Mouse (Mus musculus) heart, embryonic 12.5 days (tissue): Measurements from ENCODE around the gene Cpne2. TPM values are rescaled to one million over a fixed set of nuclear protein-coding genes. Genes with fewer than 3 reads are reported as not detected.

Experiments used
- ATAC-seq: fragments of 200-750 bp; cut with Nextera tagmentation; 2 replicates; pipeline ENCODE4 v1.8.0; 2017; ENCODE audit warnings: moderate TSS enrichment, moderate library complexity; ENCODE audit not compliant: insufficient number of reproducible peaks, low FRiP score
- H3K27ac ChIP-seq: fragments of 300-500 bp; sonication (generic); 2 replicates; pipeline ENCODE4 v1.5.1; 2016; ENCODE audit warnings: mild to moderate bottlenecking, moderate library complexity; ENCODE audit not compliant: poor library complexity, severe bottlenecking
- H3K27me3 ChIP-seq: fragments of 300-500 bp; sonication (generic); replicated peaks from 2 replicates; pipeline ENCODE4 v1.6.1; 2016; ENCODE audit warnings: mild to moderate bottlenecking, moderate library complexity
- H3K36me3 ChIP-seq: fragments of 300-500 bp; sonication (generic); 2 replicates; pipeline ENCODE4 v1.6.1; 2016; ENCODE audit warnings: mild to moderate bottlenecking, moderate library complexity
- H3K4me1 ChIP-seq: fragments of 300-500 bp; sonication (generic); replicated peaks from 2 replicates; pipeline ENCODE4 v1.6.1; 2016; ENCODE audit warnings: mild to moderate bottlenecking
- H3K4me2 ChIP-seq: fragments of 300-500 bp; sonication (generic); 2 replicates; pipeline ENCODE4 v1.6.1; 2016; ENCODE audit warnings: mild to moderate bottlenecking, moderate library complexity
- H3K4me3 ChIP-seq: fragments of 300-500 bp; sonication (generic); 2 replicates; pipeline ENCODE4 v1.5.1; 2016; ENCODE audit warnings: mild to moderate bottlenecking
- H3K9ac ChIP-seq: fragments of 300-500 bp; sonication (generic); 2 replicates; pipeline ENCODE4 v1.6.1; 2016; ENCODE audit warnings: mild to moderate bottlenecking, moderate library complexity
- H3K9me3 ChIP-seq: fragments of 300-500 bp; sonication (generic); replicated peaks from 2 replicates; pipeline ENCODE4 v1.6.1; 2016; ENCODE audit warnings: mild to moderate bottlenecking, moderate library complexity
- WGBS: fragments of 180-500 bp; shearing (Covaris S2); methylation state at CpG from one replicate; pipeline ENCODE4 v1.1.7; 2016; 5-methylcytosine and 5-hydroxymethylcytosine counted together
- polyA plus RNA-seq: library from polyadenylated mRNA; unstranded; fragments of >200 nt; fragmentation: Nextera tagmentation; extraction: Ambion mirVana; gene quantifications from 2 replicates; pipeline ENCODE4 v1.2.1, GENCODE M21; 2016

Gene Cpne2
- polyA plus RNA-seq, 1 experiment from 2014 or later, result 7.7 TPM

DNA sequence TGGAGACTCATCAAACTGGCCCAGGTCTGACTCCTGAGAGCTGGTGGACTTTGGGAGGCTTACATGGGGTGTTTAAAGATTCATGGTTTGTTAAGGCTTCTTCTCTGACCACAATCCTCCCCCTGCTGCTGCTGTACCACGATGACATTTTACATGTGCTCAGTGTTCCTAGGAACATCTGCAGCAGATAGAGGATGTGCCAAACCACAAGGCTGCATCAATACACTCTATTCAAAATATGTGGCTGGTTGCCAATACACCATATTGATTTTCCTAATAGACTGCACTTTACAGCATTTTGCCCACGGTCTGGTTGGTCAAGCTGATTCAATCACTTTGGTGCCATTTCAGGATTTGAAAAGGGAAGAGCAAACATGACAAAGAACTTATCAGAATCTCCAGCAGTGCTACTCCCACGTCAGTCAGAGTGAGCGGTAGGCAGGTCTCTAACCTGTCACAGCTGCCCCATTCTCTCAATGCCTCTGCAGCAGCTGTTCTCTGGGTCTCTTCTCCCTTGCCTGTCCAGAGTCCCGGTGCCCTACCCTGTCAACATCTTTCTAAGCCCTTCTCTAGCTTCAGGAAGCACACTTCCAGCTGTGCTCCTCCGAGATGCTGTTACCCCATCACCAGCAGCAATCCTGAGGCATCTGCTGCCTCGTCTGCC, 49.2 kb downstream of the Cpne2 start:
- H3K9me3 ChIP-seq, result no peaks in the 10 kb centered on the region
- H3K27ac ChIP-seq, result no peak overlapping the region
- H3K36me3 ChIP-seq, result peaks cover 88% of the 10 kb centered on the region
- no peak for ATAC-seq
- WGBS, result 85% methylated on average over 7 of the region's 7 CpGs
- H3K4me2 ChIP-seq, result no peak overlapping the region
- no peaks in the 10 kb centered on the region for H3K4me1 ChIP-seq
- H3K9ac ChIP-seq, result no peak overlapping the region
- no peak overlapping the region for H3K4me3 ChIP-seq
- H3K27me3 ChIP-seq, result no peaks in the 10 kb centered on the region

DNA sequence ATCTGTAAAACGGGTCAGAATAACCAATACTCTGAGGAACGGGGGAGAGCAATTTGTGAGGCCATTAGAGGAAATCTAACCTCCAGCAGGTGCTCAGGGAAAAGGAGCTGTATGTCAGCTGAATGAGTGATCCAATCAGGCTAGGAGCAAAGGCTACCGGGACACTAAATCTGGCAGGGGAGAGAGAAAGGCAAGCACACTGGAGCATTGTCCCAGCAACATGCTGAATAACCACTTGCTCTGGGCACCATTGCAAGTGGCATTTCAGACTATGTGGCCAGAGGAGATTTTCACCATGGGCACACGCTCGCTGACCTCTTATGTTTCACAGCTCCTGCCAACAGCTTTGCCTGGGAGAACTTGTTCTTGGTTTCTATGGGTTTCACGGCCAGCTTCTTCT, 49.8 kb downstream of the Cpne2 start:
- H3K9me3 ChIP-seq, result no peaks in the 10 kb centered on the region
- no peaks in the 10 kb centered on the region for H3K27me3 ChIP-seq
- H3K36me3 ChIP-seq, result peaks cover 89% of the 10 kb centered on the region
- no peak overlapping the region for H3K4me2 ChIP-seq
- H3K4me1 ChIP-seq, result no peaks in the 10 kb centered on the region
- H3K9ac ChIP-seq, result no peak overlapping the region
- ATAC-seq, result no peak
- no peak overlapping the region for H3K4me3 ChIP-seq
- 90% methylated on average over 6 of the region's 6 CpGs for WGBS
- H3K27ac ChIP-seq, result no peak overlapping the region

DNA sequence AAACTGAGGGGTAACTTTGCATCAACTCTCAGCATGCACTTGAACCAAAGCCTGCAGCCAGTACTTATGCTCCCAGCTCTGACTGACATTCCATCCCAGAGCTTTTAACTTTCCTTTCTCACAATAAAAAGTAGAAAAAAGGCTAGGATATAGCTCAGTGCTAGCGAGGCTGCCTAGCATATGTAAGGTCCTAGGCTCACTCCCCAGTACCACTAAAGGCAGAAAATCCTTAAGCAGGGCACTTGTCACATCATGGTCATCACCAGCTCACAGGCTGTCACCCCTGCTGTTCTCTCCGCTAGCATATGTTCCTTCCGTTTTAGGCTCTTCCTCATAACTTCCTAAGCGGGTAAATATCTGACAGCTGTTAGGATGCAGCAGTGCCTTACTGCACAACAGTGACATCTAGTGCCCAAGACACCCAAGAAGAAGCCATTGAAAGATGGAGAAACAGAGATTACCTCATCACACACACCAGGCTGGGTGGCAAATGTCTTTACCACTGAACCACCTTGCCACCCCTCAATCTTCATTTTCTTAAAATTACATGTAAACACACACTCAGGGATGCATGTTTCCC, 51.5 kb downstream of the Cpne2 start:
- H3K36me3 ChIP-seq, result peaks cover 87% of the 10 kb centered on the region
- no peak overlapping the region for H3K4me3 ChIP-seq
- no peaks in the 10 kb centered on the region for H3K4me1 ChIP-seq
- WGBS, result 68% methylated on average over 4 of the region's 4 CpGs
- no peaks in the 10 kb centered on the region for H3K9me3 ChIP-seq
- no peak overlapping the region for H3K9ac ChIP-seq
- H3K27me3 ChIP-seq, result no peaks in the 10 kb centered on the region
- no peak overlapping the region for H3K27ac ChIP-seq
- H3K4me2 ChIP-seq, result no peak overlapping the region
- ATAC-seq, result no peak

DNA sequence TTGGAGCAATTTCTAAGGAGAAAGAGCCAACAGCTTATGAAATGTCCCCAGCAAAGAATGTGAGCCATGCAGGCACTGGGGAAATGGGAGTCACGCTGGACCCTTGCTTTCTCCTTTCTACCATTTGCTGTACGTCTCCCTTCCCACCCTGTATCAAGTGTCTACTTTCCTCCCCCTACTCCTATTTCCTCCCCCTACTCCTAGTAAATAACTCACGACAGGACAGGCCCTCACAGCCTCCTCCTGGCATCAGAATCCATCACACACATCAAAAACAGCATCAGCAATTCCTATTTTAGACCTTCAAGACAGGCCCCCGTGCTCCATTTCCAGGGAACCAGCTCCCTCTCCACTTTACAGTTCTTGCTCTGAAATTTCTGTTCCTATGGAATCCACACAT, 58.9 kb downstream of the Cpne2 start:
- no peaks in the 10 kb centered on the region for H3K27me3 ChIP-seq
- H3K4me2 ChIP-seq, result no peak overlapping the region
- no peak for ATAC-seq
- no peaks in the 10 kb centered on the region for H3K9me3 ChIP-seq
- no peak overlapping the region for H3K4me3 ChIP-seq
- no peaks in the 10 kb centered on the region for H3K4me1 ChIP-seq
- WGBS, result 72% methylated on average over 4 of the region's 4 CpGs
- H3K36me3 ChIP-seq, result peaks cover 25% of the 10 kb centered on the region
- no peak overlapping the region for H3K9ac ChIP-seq
- no peak overlapping the region for H3K27ac ChIP-seq

DNA sequence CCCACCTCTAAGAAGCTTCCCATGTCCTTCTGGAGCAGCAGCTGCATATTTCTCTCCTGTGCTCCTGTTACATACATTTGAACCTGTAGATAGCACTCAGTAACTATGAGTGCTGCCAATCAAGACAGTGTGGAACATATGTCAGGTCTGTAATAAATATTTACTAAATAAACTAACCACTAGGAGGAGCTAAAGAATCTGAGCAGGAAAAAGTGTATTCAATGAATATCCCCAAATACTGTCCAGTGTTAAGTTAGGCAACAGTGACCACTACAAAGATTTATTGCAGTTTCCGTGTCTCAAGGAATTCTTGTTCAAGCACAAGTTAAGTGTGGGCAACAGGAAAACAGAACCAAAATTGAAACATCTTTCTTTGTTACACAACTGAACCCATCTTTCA, 61.4 kb downstream of the Cpne2 start:
- Histone ChIP-seq H3K36me3 (peaks cover under 1% of the 10 kb centered on the region; the same call in 1 of the 2 replicates), H3K4me2 (no peak overlapping the region), H3K9ac (no peak overlapping the region), H3K4me3 (no peak overlapping the region), H3K27me3 (no peaks in the 10 kb centered on the region), H3K27ac (no peak overlapping the region), H3K4me1 (no peaks in the 10 kb centered on the region), H3K9me3 (no peaks in the 10 kb centered on the region)
- 77% methylated on average over 1 of the region's 1 CpGs for WGBS
- no peak for ATAC-seq

DNA sequence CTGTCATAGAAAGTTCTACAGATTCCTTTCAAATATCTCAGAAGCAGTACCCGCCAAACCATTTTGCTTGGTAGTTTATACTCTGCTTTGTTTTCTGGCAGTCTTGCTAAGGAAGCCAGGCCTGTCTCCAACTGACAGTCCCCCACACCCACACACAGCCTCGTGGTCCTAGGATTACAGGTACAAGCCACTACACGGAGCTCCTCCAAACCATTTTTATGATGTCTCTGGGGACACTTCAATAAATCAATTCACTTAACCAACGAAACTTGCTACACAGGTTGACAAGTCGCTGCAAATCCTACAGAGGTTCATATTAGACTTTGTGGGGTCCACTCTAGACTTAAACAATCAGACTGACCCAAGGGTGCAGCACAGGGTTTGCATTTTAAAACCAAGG, 67.7 kb downstream of the Cpne2 start:
- H3K4me2 ChIP-seq, result peak overlapping the region; percentile 84
- no peak overlapping the region for H3K27ac ChIP-seq
- ATAC-seq, result no peak
- no peaks in the 10 kb centered on the region for H3K27me3 ChIP-seq
- H3K9me3 ChIP-seq, result no peaks in the 10 kb centered on the region
- H3K4me1 ChIP-seq, result peaks cover 8% of the 10 kb centered on the region
- no peaks in the 10 kb centered on the region for H3K36me3 ChIP-seq
- 25% methylated on average over 5 of the region's 5 CpGs for WGBS
- H3K4me3 ChIP-seq, result peak overlapping the region; percentile 88
- H3K9ac ChIP-seq, result peak overlapping the region; percentile 96

DNA sequence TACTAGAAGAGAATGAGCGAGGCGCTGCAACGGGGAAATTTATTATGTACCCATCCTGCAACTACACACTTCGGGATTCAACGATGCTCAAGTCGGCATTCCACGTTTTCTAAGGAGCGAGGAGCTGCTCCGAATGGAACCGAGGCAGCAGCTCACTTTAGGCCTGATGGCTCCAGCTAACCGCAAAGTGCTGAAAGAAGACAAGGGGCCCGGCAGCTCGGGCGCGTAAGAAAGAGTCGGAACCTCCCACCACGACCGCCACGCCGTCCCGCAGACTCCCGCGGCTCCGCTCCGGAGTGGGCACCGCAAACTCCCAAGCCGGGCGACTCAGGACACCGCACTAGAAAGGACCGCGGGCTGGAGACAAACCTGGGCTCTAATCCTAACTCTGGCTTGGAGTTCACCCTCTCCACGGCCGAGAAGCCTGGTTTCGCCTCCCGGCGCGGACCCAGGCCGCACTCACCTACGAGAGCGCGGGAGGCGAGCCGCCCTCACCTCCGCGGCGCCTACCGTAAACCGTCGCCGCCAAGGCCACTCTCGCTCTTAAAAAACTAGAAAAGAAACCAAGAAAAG, 68.3 kb downstream of the Cpne2 start:
- Histone ChIP-seq H3K9me3 (no peaks in the 10 kb centered on the region), H3K4me1 (peaks cover 8% of the 10 kb centered on the region), H3K4me2 (peak overlapping the region; percentile 84), H3K36me3 (no peaks in the 10 kb centered on the region), H3K9ac (peak overlapping the region; percentile 96), H3K4me3 (peak overlapping the region; percentile 88), H3K27me3 (no peaks in the 10 kb centered on the region), H3K27ac (peak overlapping the region; percentile 70)
- WGBS, result under 1% methylated on average over 51 of the region's 51 CpGs
- peak; percentile 15; the same call in 1 of the 2 replicates for ATAC-seq

DNA sequence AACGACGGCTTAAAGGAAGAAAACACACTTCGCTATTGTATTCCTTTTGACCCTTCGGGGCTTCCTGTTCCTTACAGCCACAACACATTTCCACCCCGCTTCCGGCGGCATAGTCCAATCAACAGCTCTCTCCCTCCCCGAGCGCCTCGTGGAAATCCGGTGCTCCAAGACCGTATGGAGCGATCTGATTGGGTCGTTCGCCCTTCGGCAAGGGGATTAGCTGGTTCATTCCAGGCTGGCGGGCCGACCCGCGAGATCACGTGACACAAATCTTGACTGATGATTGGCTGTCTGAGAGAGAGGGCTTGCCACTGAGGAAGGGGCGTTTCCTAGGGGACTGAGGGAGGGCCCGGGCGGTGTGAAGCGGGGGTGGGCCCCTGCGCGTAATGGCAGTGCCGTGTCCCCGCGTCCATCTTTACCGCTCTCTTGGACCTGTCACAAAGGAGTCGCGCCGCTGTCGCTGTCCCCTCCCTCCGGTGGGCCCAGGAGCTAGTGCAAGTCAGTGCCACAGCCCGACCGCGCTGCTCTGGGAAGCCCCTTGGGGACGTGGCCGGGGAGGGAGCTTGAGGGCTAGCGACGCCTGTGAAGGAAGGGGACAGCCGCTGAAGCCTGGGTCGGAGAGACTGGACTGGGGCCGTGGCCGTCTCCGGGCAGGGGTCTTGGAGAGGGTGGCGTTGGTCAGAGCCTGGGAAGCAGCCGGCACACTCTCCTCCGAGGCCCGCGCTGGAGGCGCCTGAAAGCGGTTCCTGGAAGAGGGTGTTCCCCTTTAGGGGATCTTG, 69.0 kb downstream of the Cpne2 start, which contains the start of the genes Rspry1 and Fam192a:
Gene Rspry1 (plus strand): TSS at position 331 of the 779 bp plus-strand sequence.
Gene Fam192a (minus strand): TSS at position 391 of the 779 bp plus-strand sequence.
- Histone ChIP-seq H3K27ac (peak within 1 kb of the TSS; percentile 90), H3K27me3 (no peaks in the 10 kb centered on the region), H3K9me3 (no peaks in the 10 kb centered on the region), H3K4me1 (peaks cover 8% of the 10 kb centered on the region), H3K4me3 (peak within 1 kb of the TSS; percentile 88), H3K4me2 (peak within 1 kb of the TSS; percentile 86), H3K9ac (peak within 1 kb of the TSS; percentile 96), H3K36me3 (0 out of 2 replicates have a peak, but pooled peaks cover under 1% of the 10 kb centered on the region)
- WGBS, result 0% methylated on average over 54 of the region's 55 CpGs
- peak; percentile 100 for ATAC-seq

DNA sequence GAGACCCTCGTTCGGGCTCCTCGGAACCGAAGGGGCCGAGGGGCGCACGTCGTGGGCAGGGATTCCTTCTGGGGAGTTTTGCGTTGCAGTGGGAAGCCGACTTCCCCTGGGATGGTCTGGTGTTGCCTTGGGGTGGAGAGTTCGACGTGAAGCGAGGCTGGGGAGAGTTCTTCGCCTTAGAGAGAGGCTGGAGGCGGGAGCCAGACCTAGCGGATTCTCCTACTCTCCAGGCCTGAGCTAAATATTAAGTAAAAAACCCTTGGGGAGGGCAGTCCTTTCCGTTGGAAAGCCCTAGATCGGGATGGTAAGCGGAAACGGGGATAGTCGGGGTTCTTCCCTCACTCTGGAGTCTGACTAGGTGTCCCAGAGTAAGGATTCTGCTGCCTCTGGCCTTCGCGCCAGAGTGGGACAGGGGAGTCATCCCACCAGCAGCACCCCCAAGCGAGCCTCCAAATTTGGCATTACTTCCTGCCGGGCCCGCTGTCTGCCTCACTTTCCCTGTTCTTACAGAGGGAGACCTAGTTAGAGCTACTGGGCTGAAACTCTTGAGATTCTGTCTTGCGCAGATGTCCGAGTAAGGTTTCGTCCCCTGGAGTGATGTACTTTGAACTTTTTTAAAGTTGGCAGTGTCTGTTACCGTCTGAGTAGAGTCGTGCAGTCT, 69.8 kb downstream of the Cpne2 start:
- peaks cover 8% of the 10 kb centered on the region for H3K4me1 ChIP-seq
- H3K4me2 ChIP-seq, result peak overlapping the region; percentile 86
- under 1% methylated on average over 31 of the region's 31 CpGs for WGBS
- ATAC-seq, result peak; percentile 8; the same call in 1 of the 2 replicates
- H3K9me3 ChIP-seq, result no peaks in the 10 kb centered on the region
- peaks cover 8% of the 10 kb centered on the region; the same call in 1 of the 2 replicates for H3K36me3 ChIP-seq
- H3K27me3 ChIP-seq, result no peaks in the 10 kb centered on the region
- H3K27ac ChIP-seq, result peak overlapping the region; percentile 90
- peak overlapping the region; percentile 94 for H3K9ac ChIP-seq
- peak overlapping the region; percentile 88 for H3K4me3 ChIP-seq

DNA sequence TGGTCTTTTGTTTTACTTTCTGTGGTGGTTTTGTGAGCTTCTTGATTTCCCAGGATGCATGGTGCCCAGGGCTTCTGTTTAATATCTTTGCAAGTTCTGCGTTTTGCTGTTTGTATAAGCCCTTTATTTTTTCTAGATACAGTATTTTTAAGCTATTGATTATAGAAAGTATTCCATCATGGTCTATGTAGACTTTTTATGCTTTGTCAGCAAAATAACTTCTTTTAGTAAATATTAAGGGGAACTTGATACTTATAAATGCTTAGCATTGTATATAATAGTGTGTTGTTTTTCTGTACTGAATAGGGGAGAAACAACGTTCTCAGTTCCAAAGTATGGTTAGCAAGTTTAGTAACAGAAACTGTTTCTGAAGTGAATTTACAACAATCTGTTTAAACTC, 71.2 kb downstream of the Cpne2 start:
- no peak overlapping the region for H3K4me2 ChIP-seq

More for the DNA sequence above, 71.2 kb downstream of the Cpne2 start:
- H3K4me3 ChIP-seq, result no peak overlapping the region
- H3K9me3 ChIP-seq, result no peaks in the 10 kb centered on the region
- H3K27ac ChIP-seq, result no peak overlapping the region
- peaks cover 8% of the 10 kb centered on the region; the same call in 1 of the 2 replicates for H3K36me3 ChIP-seq
- 82% methylated on average over 2 of the region's 2 CpGs for WGBS
- no peak for ATAC-seq
- H3K4me1 ChIP-seq, result peaks cover 8% of the 10 kb centered on the region
- no peak overlapping the region for H3K9ac ChIP-seq
- no peaks in the 10 kb centered on the region for H3K27me3 ChIP-seq
